Mouse (Mus musculus) c-Kit-positive CD71-positive TER-119-positive erythroid progenitor cells, embryonic 14.5 days (primary cell): Measurements from ENCODE around the gene Gm49380.

Experiments
- DNase-seq: peaks from one replicate; pipeline ENCODE4 v3.0.0-alpha.2; 2013; ENCODE audit warnings: low spot score

Gene Gm49380

GRCm38 (mm10) chr9:44113105-44113789, at the start of gene Gm49380, which contains the start of gene Rnf26:
Gm49380 (minus strand) TSS chr9:44113500.
Rnf26 (minus strand) TSS chr9:44113517.
- peak; percentile 98 for DNase-seq

- DNase-seq: no peak
Observed at GRCm38 (mm10) chr9:44159886-44160285, 46.6 kb upstream of the Gm49380 start.

- no peak for DNase-seq
Observed at GRCm38 (mm10) chr9:44147290-44147689, 34.0 kb upstream of the Gm49380 start.

GRCm38 (mm10) chr9:44144718-44145060, 31.4 kb upstream of the Gm49380 start:
- DNase-seq: no peak

- DNase-seq: no peak
Observed at GRCm38 (mm10) chr9:44144023-44144717, 30.9 kb upstream of the Gm49380 start.

- no peak for DNase-seq
Observed at GRCm38 (mm10) chr9:44143421-44143820, 30.1 kb upstream of the Gm49380 start.

GRCm38 (mm10) chr9:44141951-44142350, 28.7 kb upstream of the Gm49380 start:
- DNase-seq: no peak

GRCm38 (mm10) chr9:44137846-44138245, 24.5 kb upstream of the Gm49380 start:
- DNase-seq: no peak

- DNase-seq: no peak
Observed at GRCm38 (mm10) chr9:44135731-44136411, 22.6 kb upstream of the Gm49380 start.

GRCm38 (mm10) chr9:44134851-44135730, 21.8 kb upstream of the Gm49380 start:
- DNase-seq: no peak

GRCm38 (mm10) chr9:44134101-44134850, 21.0 kb upstream of the Gm49380 start, which contains the start of gene Mcam:
Mcam (plus strand) TSS chr9:44134469.
- no peak for DNase-seq

- no peak for DNase-seq
Observed at GRCm38 (mm10) chr9:44133287-44133686, 20.0 kb upstream of the Gm49380 start.

- no peak for DNase-seq
Observed at GRCm38 (mm10) chr9:44132200-44132599, 18.9 kb upstream of the Gm49380 start.

GRCm38 (mm10) chr9:44131276-44131590, 17.9 kb upstream of the Gm49380 start:
- DNase-seq: no peak

GRCm38 (mm10) chr9:44130581-44131275, 17.4 kb upstream of the Gm49380 start:
- DNase-seq: no peak

- DNase-seq: no peak
Observed at GRCm38 (mm10) chr9:44130034-44130433, 16.7 kb upstream of the Gm49380 start.

- no peak for DNase-seq
Observed at GRCm38 (mm10) chr9:44129633-44130032, 16.3 kb upstream of the Gm49380 start.

GRCm38 (mm10) chr9:44127351-44127801, 14.1 kb upstream of the Gm49380 start:
- DNase-seq: no peak

GRCm38 (mm10) chr9:44126746-44127145, 13.4 kb upstream of the Gm49380 start:
- no peak for DNase-seq

- peak; percentile 82 for DNase-seq
Observed at GRCm38 (mm10) chr9:44125546-44126428, 12.5 kb upstream of the Gm49380 start.
